Mouse (Mus musculus) erythroid progenitor cell, adult 5-6 weeks (primary cell): ENCODE results near the gene Vtn. TPM values are rescaled to one million over a fixed set of nuclear protein-coding genes. Genes with fewer than 3 reads are reported as not detected.
A peak's percentile ranks its signal among the peaks of the same experiment; 100 is the strongest.
"Not testable (repeated sequence)": the region's sequence is repeated elsewhere in the genome, so short reads cannot be mapped to it uniquely, and the experiment has no call there.

Source experiments
- ATAC-seq: replicated peaks from 2 replicates; pipeline ENCODE4 v1.8.0; 2016; ENCODE audit warnings: moderate number of reproducible peaks, mild to moderate bottlenecking, moderate TSS enrichment, inconsistent platforms; ENCODE audit not compliant: poor library complexity, low FRiP score, severe bottlenecking
- total RNA-seq, 2 experiments: library from RNA; stranded (forward) in 1 of 2; stranded (reverse) in 1 of 2; fragments of 150-400 nt in 1 of 2; fragments of 186-747, 209-891 nt in 1 of 2; gene quantifications; 2 replicates each; pipeline versions ENCODE4 v1.2.3 to v1.2.4; 2015 to 2017; ENCODE audit warnings: low replicate concordance in 2 of 2

Vtn gene
- total RNA-seq, 2 experiments from 2014 or later, result not detected

- no peak for ATAC-seq
These were observed 31.1 kb downstream of the Vtn start for GRCm38 (mm10) chr11:78530001-78530400.

DNA sequence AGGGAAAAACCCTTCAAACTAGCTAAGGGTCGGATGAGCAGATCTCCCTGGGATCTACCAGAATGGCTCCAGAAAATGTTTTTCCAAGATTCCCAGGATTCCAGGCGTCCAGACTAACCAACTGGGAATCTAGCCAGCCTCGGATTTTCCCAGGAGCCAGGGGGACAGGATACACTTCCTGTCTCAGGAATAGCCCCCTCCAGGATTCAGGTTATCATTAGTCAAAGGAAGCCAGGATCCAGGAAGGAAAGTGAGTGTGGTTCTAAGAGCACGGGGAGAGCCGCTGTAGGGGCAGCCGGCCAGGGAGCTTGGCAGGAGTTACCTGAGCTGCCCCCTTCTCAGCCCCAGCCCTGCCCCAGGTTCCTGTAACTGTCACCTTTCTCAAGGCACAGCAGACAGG, 32.2 kb downstream of the Vtn start:
- ATAC-seq, result no peak

DNA sequence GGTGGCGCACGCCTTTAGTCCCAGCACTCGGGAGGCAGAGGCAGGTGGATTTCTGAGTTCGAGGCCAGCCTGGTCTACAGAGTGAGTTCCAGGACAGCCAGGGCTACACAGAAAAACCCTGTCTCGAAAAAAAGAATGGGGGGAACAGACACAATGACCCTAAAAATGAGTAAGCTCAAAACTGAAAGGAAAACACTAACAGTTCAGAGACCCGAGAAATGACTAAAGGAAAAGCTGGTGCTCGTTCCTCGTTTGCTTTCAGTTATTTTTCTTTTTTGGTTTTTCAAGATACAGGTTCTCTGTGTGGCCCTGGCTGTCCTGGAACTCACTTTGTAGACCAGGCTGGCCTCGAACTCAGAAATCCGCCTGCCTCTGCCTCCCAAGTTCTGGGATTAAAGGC, 32.6 kb downstream of the Vtn start:
- not testable (repeated sequence) for ATAC-seq

- ATAC-seq, result no peak
These were observed 35.6 kb downstream of the Vtn start for GRCm38 (mm10) chr11:78534516-78534915.

DNA sequence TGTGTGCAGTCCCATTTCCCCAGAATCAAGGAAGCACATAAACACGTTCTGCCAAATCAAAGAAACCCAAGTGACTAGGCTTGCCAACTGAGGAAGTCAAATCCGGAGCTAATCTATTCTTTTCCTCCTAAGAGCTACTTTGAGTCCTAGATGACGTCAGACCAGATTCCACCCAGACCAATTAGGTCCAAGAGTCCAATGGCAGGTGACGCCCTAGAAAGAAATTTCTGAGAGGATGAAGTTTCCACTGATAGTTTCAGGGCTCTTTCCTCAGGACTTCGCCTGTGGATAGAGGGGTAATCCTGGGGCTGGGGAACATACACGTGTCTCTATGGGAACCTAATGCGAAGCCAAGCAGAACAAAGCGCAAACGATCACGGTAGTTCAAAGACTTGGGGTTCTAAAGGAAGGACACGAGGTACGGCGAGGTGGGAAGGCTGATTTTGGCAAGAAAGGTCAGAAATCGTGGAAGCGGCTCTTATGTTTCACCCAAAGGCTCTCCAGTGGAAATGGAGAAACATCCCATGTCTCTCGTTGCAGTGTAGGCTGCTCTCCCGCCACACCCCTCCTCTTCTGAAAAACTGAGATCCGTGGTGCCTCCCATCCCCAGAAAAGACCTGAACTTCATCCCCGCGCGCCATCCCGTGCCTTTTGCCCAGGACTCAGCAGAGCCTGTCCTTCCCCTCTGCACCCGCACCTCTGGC, 36.6 kb downstream of the Vtn start:
- no peak for ATAC-seq

- ATAC-seq, result peak; percentile 95
These were observed 37.3 kb downstream of the Vtn start, which contains the start of the genes Tnfaip1 and Ift20 for GRCm38 (mm10) chr11:78536080-78536689. Tnfaip1 (minus strand) TSS chr11:78536332. Ift20 (plus strand) TSS chr11:78536361.

GRCm38 (mm10) chr11:78536690-78537084, 37.8 kb downstream of the Vtn start:
- ATAC-seq, result peak; percentile 22; the same call in 1 of the 2 replicates

DNA sequence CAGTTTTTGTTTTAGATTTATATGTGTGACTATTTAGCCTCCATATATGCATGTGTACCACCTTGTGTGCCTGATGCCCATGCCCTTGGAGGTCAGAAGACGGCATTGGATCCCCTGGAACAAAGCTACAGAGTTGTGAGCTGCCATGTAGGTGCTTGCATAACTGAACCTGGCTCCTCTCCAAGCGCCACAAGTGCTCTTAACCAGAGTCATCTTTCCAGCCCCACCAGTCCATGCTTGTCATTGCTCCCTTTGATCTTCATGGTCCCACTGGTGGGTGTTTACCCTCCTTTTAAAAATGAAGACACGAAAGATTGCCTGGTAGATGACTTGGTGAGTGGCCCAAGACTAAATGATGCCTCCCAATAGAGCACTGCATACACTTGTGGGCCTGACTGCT, 41.5 kb downstream of the Vtn start:
- ATAC-seq, result no peak

DNA sequence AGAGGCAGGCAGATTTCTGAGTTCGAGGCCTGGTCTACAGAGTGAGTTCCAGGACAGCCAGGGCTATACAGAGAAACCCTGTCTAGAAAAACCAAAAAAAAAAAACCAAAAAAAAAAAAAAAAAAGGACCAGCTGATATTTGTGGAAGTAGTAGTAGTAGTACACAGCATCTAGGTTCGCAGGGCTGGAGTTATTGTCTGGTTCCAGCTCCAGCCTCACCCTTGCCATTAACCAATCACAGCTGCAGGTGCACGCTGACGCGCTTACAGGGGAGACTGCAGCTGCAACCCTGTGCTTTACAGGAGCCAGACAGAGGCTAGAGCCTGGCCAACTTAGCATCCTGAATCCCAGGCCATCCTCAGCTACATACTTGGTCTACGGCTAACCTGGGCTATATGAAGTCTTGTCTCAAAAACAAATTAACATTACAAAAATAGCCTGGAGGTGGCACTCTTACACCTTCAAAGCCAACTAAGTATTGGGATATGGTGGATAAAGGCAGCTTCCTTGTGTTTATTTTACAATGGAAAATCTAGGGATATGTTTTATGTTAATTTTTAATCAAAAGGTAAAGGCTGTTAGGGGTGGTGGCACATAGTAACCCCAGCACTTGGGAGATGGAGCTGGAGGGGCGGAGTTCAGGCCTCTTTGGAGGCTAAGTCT, 45.7 kb downstream of the Vtn start:
- no peak for ATAC-seq

DNA sequence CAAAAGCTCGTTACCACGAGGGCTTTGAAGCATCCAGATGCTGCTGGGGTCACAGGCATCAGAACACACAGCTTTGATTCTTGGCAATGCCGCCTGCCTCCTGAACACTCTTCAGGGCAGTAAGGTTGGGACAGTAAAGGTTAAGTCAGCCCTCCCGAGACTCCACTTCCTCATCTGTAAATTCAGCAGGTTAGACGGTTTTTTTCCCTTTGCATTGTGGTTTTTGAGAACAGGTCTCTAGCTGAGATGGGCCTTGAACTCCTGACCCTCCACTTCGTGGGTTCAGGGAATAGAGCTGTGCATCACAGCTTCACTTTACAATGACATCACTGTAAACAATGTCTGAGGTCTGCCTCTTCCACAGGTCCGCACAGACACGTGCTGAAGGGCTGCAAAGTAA, 46.3 kb downstream of the Vtn start:
- ATAC-seq, result no peak

DNA sequence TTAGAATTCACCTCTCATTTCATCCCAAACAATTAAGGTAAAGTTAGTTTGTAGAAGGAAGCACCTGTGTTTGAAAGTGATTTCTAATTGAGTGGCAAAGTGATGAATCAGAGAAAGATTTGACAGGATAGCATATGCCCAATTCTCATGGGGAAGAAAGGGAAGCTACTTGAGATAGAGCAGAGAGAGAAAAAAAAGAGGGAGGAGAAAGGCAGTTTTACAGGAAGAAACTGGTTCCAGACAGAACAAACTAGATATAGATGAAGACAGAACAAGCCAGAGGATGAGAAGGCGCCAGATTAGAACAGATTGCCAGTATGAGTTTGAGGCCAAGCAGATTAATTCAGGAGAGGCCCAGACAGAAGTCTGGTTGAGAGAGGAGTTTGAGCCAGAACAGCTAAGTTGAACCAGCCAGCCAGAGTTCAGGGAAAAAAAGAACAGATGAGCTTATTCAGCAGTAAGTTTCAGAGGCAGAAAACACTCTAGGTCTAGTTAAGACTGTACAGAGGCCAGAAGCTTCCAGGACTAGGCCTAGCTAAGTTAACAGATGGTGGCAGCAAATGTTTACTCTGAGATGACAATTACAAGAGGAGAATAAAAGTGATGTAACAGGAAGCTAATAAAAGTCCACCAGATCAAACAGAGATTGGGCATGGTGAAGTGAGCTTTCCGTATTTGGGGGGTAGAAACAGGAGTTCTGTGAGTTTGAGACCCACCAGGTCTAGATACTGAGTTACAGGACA, 49.0 kb downstream of the Vtn start:
- no peak for ATAC-seq

DNA sequence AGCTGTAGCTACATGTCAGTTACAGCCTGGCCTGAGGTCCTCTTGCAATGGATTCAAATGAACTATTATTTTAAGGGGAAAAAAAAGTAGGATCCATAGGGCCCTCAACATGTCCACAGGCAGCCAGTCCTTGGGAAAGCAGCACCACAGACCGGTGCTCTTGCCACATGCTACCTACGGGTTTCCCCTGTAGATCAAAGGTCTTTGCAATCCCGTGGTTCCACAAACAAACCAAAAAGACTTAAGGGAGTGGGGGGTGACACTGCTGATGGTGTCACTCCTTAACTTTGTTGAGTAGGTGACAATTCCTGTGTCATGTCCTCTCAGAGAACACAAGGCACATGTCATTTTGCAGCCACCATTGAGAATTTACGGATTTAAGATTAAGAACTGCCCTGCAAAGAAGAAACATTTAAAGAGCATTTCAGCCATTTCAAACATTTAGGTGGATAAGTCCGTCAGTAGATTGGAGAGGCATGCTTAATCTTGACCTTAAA, 50.6 kb downstream of the Vtn start:
- ATAC-seq, result no peak

GRCm38 (mm10) chr11:78550168-78551058, 51.5 kb downstream of the Vtn start, which contains the start of gene Tmem97:
Tmem97 (minus strand) TSS chr11:78550777.
- peak; percentile 99 for ATAC-seq

DNA sequence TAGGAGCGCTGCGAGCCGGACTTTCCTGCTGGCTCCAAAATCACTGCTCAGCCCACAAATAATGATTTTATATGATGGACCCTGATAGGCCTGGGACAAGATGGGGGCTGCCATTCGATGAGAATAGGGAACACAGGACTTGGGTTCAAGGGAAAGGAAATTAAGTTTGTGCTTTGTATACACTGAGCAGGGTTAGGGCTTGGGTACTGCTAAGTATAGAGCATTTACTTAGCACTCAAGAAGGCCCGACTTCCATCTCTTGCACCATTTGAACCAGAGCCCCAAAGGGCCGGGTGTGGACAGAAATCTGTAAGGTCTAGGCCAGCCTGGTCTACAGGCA, 52.1 kb downstream of the Vtn start:
- ATAC-seq, result no peak

Other genes starting within 250 kb of the Vtn start
- gene 2610507B11Rik, start 237.3 kb upstream of the Vtn start, total RNA-seq (2015; ENCODE audit: low replicate concordance), result 53.7 and 76.3 TPM in 2 replicates
- 77.1 and 80.1 TPM in 2 replicates for gene 2610507B11Rik, start 237.3 kb upstream of the Vtn start, total RNA-seq (2017; ENCODE audit: low replicate concordance)
- gene BC030499, start 208.2 kb upstream of the Vtn start, total RNA-seq (2015; ENCODE audit: low replicate concordance), result not detected in 2 replicates
- gene BC030499, start 208.2 kb upstream of the Vtn start, total RNA-seq (2017; ENCODE audit: low replicate concordance), result not detected in 2 replicates
- 234 and 259 TPM in 2 replicates for gene Spag5, start 197.6 kb upstream of the Vtn start, total RNA-seq (2015; ENCODE audit: low replicate concordance)
- 464 and 490 TPM in 2 replicates for gene Spag5, start 197.6 kb upstream of the Vtn start, total RNA-seq (2017; ENCODE audit: low replicate concordance)
- 1.3 and 16.2 TPM in 2 replicates for gene Aldoc, start 176.1 kb upstream of the Vtn start, total RNA-seq (2015; ENCODE audit: low replicate concordance)
- gene Aldoc, start 176.1 kb upstream of the Vtn start, total RNA-seq (2017; ENCODE audit: low replicate concordance), result 2.4 and 3.0 TPM in 2 replicates
- gene Pigs, start 170.7 kb upstream of the Vtn start, total RNA-seq (2015; ENCODE audit: low replicate concordance), result 7.2 and 14.3 TPM in 2 replicates
- 3.6 and 3.9 TPM in 2 replicates for gene Pigs, start 170.7 kb upstream of the Vtn start, total RNA-seq (2017; ENCODE audit: low replicate concordance)
- gene Unc119, start 155.6 kb upstream of the Vtn start, total RNA-seq (2015; ENCODE audit: low replicate concordance), result 17.2 and 20.9 TPM in 2 replicates
- 7.9 and 8.3 TPM in 2 replicates for gene Unc119, start 155.6 kb upstream of the Vtn start, total RNA-seq (2017; ENCODE audit: low replicate concordance)
- not detected in 2 replicates for gene Foxn1, start 112.5 kb upstream of the Vtn start, total RNA-seq (2015; ENCODE audit: low replicate concordance)
- gene Foxn1, start 112.5 kb upstream of the Vtn start, total RNA-seq (2017; ENCODE audit: low replicate concordance), result not detected in 2 replicates
- not detected in 2 replicates for gene Slc13a2, start 76.9 kb upstream of the Vtn start, total RNA-seq (2015; ENCODE audit: low replicate concordance)
- 0.68 TPM in 1 of 2 replicates, not detected in the other for gene Slc13a2, start 76.9 kb upstream of the Vtn start, total RNA-seq (2017; ENCODE audit: low replicate concordance)
- gene Slc46a1, start 33.4 kb upstream of the Vtn start, total RNA-seq (2015; ENCODE audit: low replicate concordance), result not detected in 2 replicates
- 0.13 TPM in 1 of 2 replicates, not detected in the other for gene Slc46a1, start 33.4 kb upstream of the Vtn start, total RNA-seq (2017; ENCODE audit: low replicate concordance)
- not detected in 2 replicates for gene Sarm1, start 1.3 kb upstream of the Vtn start, total RNA-seq (2015; ENCODE audit: low replicate concordance)
- gene Sarm1, start 1.3 kb upstream of the Vtn start, total RNA-seq (2017; ENCODE audit: low replicate concordance), result not detected in 2 replicates
- gene Sebox, start 4.4 kb downstream of the Vtn start, total RNA-seq (2015; ENCODE audit: low replicate concordance), result not detected in 2 replicates
- gene Sebox, start 4.4 kb downstream of the Vtn start, total RNA-seq (2017; ENCODE audit: low replicate concordance), result not detected in 2 replicates
- gene Tmem199, start 13.1 kb downstream of the Vtn start, total RNA-seq (2015; ENCODE audit: low replicate concordance), result 2.5 TPM in 1 of 2 replicates, not detected in the other
- 7.7 and 10.1 TPM in 2 replicates for gene Tmem199, start 13.1 kb downstream of the Vtn start, total RNA-seq (2017; ENCODE audit: low replicate concordance)
- 8.6 and 9.6 TPM in 2 replicates for gene Poldip2, start 13.1 kb downstream of the Vtn start, total RNA-seq (2015; ENCODE audit: low replicate concordance)
- 4.0 and 8.1 TPM in 2 replicates for gene Poldip2, start 13.1 kb downstream of the Vtn start, total RNA-seq (2017; ENCODE audit: low replicate concordance)
- gene Tnfaip1, start 37.2 kb downstream of the Vtn start, total RNA-seq (2015; ENCODE audit: low replicate concordance), result 2.1 and 2.2 TPM in 2 replicates
- gene Tnfaip1, start 37.2 kb downstream of the Vtn start, total RNA-seq (2017; ENCODE audit: low replicate concordance), result 0.61 TPM in 1 of 2 replicates, not detected in the other
- gene Ift20, start 37.3 kb downstream of the Vtn start, total RNA-seq (2015; ENCODE audit: low replicate concordance), result 63.1 and 72.5 TPM in 2 replicates
- 20.1 and 72.1 TPM in 2 replicates for gene Ift20, start 37.3 kb downstream of the Vtn start, total RNA-seq (2017; ENCODE audit: low replicate concordance)
- 22.2 and 26.7 TPM in 2 replicates for gene Tmem97, start 51.7 kb downstream of the Vtn start, total RNA-seq (2015; ENCODE audit: low replicate concordance)
- 6.0 and 14.0 TPM in 2 replicates for gene Tmem97, start 51.7 kb downstream of the Vtn start, total RNA-seq (2017; ENCODE audit: low replicate concordance)
- gene Nlk, start 198.3 kb downstream of the Vtn start, total RNA-seq (2015; ENCODE audit: low replicate concordance), result 3.2 and 16.8 TPM in 2 replicates
- gene Nlk, start 198.3 kb downstream of the Vtn start, total RNA-seq (2017; ENCODE audit: low replicate concordance), result 4.1 and 5.1 TPM in 2 replicates